Mouse (Mus musculus): ENCODE data around the gene Bace2.

Gene Bace2

DNA sequence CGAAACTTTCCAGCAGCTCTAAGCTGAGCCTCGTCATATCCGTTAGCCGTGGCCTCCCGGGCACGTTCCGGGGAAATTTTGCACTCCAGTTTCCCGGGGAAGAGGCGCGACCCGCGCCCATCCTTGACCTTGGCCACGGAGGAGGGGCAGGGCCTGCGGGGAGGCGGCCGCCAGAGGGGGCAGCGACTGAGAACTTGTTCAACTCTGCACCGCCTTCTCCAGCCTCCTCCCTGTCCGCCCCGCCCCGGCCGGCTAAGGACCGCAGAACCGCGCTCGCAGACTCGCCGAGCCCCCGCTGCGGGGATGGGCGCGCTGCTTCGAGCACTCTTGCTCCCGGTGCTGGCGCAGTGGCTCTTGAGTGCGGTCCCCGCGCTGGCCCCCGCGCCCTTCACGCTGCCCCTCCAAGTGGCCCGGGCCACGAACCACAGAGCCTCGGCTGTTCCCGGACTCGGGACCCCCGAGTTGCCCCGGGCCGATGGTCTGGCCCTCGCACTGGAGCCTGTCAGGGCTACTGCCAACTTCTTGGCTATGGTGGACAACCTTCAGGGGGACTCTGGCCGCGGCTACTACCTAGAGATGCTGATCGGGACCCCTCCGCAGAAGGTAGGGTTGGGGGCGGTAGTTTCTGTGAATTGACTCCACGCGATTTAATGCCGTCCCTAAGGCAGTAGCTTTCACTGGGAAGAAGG lies at the start of gene Bace2:
Bace2 (plus strand) TSS at position 244 of the 689 bp plus-strand sequence.
- peak; percentile 33 for DNase-seq (ENCODE audit: low spot score)

DNA sequence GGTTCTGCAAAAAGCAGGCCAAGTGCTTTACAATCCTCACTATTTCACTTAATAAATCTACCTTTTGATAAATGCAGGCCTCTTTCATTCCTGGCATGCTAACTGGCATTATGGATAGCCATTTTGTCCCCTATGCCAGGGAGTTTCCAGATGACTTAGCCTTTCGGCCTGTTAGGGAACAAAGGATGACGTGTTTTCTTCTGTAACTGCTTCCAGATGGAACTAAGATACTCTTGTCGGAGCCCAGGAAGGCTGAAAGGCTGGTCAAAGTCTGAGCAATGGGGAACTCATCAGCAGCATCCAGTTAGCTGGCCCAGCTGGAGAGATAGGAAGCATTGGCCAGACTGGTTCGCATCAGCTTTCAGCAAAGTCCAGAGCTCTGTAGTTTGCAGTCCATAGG lies 48.9 kb upstream of the Bace2 start:
- DNase-seq (ENCODE audit: low spot score): no peak

DNA sequence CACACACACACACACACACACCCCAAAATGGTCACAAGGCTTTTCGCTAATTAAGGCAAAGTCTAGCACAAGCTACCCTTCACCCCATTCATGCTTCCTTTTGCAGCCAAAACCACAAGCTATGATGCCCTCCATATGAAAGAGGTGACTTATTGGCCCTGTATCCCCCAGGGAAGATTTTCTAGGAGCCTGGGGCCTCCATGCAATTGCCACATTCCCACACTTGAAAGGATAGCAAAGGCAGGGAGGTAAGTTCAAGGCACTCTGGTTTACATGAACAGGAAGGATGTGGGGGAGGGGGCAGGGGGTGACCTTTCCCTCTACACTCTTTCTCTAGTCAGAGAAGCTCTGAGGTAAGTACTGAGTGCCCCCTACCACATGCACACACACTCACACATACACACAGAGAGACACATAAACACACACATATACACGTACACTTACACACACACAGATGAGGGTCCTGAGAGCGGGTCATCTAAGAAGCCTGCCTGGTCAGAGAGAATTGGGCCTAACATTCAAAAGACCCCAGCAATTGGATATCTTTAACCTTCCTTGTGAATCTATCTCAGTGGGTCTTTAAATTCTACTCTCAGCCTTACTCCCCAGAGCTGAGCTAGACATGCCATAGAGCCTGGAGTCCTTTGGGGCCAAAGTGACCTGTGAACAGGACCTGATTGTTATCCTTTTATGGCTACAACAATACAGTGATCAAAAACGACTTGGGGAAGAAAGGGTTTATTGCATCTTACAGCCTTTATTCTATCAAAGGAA lies 46.6 kb upstream of the Bace2 start:
- DNase-seq (ENCODE audit: low spot score): no peak

DNA sequence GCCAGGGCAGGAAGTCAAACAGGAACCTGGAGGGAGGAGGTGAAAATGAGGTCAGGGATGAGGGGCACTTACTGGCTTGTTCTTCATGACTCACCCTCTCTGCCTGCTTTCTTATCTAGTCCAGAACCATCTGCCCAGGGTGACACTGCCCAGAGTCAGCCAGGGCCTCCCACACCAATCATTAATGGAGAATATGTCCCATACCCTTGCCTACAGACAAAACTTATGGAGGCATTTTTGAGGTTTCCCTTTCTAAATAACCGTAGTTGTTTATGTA lies 46.0 kb upstream of the Bace2 start:
- no peak for DNase-seq (ENCODE audit: low spot score)

DNA sequence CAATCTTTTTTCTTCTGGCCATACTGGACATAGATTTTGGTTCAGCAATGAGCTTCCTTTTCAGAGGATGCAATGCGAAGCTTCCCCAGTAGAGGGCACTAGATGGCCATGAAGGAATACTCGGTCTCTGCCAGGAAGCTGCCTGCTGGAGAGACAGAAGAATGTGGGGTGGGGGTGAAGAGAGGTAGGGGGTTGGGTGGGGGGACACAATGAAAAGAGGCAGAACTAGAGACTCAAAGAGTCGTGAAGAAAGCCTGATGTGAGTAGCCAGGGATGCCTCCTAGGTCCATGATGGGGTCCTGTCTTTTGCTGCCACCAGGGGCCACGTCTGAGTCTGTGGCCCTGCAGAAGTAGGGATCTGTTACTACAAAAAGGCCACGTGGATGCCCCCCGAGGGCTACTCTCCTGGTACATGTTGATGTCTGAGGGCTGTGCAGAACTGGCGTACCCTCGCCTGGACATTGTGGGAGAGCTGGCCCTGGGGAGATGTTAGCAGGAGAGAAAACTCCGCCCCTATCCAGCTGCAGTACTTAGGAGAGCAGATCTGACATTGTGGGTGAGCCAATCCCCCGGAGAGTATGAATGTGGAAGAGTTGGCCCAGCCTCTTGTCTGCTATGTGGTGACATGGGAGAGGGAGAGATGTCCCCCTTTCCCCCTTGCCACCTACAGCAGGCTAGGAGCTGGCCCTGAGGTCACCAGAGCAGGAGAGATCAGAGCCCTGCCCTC lies 43.4 kb upstream of the Bace2 start:
- DNase-seq (ENCODE audit: low spot score): no peak

DNA sequence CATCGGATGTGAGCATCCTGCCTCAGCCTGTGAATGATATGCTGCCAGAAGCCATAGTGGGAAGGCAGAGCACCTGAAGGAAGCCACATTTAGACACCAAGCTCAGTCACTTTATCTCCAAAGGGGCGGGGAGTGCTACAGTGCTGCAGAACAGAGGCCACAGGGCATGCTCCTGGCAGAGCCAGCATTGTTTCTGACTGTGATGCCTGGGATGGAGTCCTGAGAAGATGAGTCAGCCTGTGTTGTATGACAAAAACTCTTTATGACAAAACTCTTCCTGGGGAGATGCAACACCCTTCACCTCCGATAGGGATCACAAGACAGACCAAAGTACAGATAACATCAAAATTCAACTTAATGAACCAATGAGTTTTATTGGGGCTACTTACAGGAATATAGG lies 35.0 kb upstream of the Bace2 start:
- no peak for DNase-seq (ENCODE audit: low spot score)

DNA sequence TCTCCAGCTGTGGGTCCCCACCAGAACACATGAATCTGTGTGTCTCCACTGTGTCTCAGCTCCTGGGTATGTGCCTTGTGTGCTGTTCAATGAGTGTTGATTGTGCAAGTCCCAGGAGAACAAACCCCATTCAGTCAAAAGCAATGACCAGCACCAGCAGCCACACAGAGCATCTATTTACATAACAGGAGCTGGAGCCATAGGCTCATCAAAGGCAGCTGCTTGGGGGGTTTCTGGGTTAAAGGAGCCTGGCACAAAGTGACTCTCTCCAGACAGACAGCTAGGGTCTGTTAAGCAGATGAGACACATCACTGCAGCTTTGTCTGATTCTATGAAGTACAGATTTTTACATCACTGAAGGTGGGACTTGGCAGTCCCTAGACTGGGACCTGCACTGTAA lies 33.9 kb upstream of the Bace2 start:
- no peak for DNase-seq (ENCODE audit: low spot score)

DNA sequence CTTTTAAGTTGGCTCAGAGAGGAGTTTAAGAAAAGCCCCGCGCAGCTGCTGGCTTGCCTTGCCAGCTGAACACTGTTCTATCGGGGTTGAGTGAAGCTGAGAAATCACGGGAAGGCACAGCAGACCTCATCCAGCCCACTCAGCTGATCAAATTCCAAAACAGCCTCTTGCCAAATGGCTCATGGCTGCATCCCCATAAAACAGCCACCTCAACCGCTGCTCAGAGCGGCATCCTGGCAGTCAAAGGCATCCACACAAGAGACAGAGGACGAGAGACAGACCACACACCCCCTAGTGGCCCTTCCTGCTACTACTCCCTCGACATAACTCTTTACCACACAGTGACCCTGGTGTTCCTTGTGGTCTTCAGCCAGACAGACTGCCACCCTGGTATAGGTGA lies 30.6 kb upstream of the Bace2 start:
- no peak for DNase-seq (ENCODE audit: low spot score)

DNA sequence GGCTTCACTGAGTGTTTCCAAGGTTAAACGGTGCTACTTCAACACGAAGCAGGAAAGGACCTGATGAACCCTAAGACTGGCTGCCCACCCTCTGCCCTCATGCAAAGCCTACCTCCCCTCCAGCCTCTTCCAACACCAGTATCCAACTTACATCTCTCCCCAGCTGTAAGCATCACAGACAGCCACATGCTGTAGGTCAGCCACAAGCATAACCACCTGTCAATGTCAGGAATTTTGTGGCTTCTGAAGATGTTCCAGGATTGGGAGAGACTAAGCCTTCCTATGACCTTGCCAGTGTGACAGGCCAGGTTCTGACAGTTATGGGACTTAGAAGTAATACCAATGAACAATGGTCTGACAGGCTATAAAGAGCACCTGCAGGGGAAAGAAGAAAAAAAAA lies 27.9 kb upstream of the Bace2 start:
- DNase-seq (ENCODE audit: low spot score): no peak

DNA sequence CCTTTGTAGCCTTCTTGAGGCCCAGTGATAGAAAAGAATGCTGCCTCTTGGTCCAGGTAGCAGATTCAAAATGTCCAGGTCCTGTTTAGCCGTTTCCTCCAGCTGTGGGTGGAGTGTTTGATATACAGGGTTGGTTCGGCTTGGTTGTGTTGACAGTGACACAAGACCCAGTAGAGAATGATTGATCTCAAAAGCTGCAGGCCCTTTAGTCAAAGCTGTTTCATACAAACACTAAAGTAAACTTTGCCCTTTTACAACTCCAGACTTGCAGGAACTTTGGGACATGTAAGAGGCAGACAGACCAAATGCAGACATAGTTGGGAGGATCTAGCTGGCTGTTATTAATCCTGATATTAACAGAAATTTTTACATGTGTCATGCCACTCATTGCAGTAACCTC lies 3.5 kb upstream of the Bace2 start:
- DNase-seq (ENCODE audit: low spot score): no peak

DNA sequence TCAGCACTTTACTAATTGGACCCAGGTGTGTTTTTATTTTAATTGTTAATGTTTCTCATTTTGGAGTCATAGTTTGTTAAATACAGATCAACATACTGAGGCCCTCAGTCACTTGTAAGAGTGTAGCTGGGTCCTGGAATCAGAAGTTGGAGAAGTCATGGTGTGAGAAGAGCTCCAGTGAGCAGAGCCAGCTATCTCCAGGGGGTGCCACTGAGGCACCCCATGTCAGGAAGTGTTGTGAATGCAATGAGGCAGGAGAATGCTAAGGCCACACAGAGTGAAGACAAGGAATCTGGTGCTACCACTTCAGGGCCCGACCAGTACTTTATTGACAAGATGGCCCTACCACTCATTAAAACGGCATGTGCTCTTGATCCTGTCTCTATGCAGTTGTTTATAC lies 1.9 kb upstream of the Bace2 start:
- no peak for DNase-seq (ENCODE audit: low spot score)

DNA sequence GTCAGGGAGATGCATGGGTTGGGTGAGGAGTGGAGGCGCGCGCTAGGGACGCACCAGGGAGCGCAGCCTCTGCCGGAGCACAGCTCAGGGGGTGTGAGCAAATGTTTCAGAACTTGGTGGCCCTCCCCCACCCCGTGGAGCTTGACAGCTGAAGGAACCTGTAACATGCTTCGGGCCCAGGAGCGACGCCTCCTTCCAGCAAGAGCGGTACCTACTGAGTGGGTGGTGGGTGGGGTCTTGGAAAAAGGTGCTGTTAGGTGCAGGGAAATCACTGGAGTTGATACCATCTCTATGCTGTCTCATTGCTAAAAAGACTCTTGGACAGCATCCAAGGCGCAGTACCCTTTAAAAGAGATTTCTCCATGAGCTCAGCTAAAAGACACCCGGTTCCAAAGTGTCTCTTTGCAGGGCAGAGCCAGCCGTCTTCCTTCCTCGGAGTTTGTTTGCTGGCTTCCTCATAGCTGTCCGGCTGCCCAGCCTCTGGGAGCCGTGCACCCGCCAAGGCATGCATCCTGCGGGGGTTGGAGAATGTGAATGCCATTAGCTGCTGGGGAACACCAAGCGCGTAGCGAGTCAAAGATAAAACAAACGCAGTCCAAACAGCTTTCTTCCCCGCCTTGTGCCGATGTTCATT lies 763 bp downstream of the Bace2 start:
- no peak for DNase-seq (ENCODE audit: low spot score)

DNA sequence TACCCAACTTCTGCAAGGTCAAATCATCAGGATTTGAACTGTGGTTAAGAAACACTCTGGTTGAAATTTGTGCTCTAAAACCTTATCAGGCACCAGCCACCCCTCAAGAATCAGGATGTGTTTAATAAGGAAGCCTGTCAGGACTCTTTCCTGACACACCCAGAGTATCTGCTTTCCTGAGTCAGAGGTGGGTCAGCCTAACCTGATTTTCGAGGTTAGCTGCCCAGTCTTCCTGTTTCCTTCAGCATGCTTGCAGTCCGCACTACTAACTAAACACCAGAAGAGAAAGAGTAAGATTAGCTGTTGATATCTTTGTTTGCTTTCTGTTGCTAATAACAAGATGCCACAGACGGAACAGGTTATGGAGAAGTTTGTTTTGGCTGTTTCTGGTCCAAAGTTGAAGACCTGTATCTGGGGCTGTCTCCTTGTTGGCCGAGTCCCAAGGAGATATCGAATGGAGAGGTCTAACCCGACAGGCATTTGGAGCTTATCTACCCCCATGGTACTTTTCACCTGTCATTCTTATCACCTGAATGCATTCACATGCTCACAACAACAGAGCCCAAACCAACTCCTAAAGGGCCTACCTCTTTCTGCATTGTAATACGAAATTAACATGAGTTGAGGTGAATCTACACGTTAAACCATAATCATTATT lies 5.8 kb downstream of the Bace2 start:
- no peak for DNase-seq (ENCODE audit: low spot score)

DNA sequence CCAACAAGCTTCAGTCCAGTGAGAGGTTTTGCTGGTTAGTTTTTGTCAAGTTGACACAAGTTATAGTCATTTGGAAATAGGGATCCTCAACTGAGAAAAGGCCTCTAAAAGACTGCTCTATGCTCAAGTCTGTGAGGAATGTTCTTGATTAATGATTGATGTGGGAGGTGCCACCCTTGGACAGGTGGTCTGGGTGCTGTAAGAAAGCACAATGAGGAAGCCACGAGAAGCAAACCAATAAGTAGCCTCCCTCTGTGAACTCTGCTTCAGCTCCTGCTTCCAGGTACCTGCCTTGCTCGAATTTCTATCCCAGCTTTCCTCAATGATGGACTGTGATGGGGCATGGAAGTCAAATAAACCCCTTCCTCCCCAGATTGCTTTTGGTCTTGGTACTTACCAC lies 9.6 kb downstream of the Bace2 start:
- no peak for DNase-seq (ENCODE audit: low spot score)

DNA sequence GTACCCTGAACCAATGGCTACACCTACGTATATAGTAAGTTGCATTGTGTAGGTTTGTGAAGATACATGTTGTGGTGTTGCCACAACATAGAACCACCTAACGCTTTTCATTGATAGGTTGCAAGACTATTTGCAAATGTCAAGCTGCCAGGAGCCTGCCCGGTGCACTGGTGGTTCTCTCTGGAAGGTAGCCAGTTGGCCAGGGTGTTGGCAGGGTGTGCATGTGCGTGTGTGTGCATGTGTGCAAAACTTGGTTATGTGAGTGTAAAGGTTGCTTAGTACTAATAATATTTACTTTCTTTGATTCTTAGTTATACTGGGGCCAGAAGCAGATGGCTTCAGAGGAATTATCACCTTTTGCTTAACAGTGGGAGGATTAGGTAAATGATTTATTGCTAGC lies 13.7 kb downstream of the Bace2 start:
- no peak for DNase-seq (ENCODE audit: low spot score)

DNA sequence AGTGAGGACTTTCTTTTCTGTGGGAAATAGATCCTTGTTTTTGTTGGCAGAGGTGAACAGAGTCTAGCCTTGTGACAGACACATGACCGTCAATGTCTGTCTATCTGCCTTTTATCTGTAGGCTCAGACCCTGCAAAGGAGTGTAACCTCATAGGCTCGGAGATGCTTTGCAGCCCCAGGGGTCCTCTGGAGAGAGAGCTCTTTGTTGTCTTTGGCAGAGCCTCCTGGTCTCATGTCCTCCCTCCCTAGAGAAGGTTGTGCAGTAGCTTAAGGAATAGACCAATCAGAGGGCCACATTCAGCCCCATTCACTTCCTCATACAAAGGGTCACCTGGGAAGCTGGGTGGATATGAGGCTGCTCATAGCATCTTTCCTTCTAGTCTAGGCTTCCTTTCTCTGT lies 31.4 kb downstream of the Bace2 start:
- no peak for DNase-seq (ENCODE audit: low spot score)

DNA sequence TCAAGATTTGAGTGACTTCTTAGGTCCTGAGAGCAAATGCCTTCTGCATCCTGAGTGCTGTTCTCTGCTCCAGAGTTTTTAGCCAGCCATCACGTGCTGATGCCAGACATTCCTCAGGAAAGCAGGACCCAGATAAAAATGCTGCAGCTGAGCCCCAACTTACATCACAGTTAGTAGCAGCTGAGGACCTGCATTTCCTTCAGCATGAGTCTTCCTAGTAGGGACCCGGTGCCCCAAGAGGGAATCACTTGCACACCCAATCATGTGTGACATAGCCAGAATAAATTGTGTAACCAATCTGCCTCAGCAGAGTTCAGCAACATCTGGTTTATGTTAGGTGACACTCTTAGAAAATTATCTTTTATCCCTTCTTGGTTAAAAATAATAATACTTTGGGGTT lies 34.7 kb downstream of the Bace2 start:
- no peak for DNase-seq (ENCODE audit: low spot score)

DNA sequence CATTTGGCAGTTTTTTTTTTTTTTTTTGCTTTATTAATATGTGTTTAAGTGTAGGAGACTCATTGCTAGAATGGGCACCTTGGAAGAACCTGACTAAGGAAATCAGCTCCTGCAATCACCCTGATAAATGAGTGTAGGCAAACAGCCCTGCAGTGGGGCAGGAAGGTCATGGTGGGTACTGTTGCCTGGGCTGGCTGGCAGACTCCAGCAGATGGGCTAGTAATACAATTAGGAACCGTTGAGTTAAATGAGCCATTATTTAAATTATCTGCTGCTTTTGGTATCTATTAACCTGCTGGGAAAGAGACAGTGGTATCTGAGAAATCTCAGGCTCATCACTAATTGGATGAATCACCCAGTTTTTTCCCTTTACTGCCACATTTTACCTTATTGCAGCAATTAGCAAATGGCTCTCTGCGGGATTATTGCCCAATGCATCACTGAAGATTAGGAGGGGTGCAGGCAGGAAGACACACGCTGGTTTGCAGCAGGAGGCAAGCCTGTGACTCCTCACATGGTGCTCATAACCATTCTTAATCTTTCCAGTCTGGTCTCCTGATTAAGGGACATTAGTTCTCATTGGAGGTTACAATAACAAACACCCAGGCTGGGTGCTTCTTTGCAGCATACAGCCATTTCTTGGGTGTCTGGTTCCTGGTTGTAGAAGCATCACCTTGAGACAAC lies 35.3 kb downstream of the Bace2 start:
- DNase-seq (ENCODE audit: low spot score): no peak

DNA sequence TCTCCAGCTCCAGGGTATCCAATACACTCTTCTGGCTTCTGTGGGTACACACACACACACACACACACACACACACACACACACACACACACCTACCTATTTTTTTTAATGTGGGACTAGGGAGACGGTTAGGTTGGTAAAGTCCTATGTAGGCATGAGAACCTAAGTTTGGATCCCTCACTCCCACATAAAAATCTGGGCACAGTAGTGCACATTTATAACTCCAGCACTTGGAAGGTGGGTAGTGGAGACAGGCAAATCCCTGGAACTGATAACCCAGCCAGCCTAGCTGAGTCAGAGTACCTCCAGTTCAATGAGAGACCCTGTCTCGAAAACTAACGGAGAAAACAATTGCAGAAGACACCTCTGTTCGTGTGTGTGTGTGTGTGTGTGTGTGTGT lies 39.9 kb downstream of the Bace2 start:
- no peak for DNase-seq (ENCODE audit: low spot score)

DNA sequence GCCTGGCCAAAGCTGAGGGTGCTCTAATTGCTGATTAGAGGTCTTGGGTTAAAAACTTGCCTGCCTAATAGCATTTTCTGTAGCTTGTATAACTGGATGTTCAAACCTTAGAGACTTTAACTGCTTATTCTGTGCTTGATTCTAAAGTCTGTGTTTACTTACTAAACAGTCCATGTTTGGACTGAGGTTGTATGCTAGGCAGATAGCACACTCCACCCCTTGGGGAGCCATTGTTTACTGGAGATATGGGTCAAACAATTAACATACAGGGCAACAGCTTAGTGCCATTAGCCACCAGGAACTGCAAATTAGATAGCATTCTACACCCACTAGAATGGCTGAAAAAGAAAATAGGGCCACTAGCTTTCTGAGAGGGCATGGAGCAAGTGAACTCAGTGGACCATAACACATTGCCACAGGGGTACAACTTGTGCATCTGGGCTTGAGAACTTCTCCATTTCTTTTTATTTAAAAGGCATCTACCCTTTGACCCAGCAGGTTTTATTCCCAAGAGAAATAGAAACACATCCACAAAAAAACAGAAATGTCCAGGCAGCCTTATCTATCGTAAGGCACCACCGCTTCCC lies 41.5 kb downstream of the Bace2 start:
- DNase-seq (ENCODE audit: low spot score): no peak

DNA sequence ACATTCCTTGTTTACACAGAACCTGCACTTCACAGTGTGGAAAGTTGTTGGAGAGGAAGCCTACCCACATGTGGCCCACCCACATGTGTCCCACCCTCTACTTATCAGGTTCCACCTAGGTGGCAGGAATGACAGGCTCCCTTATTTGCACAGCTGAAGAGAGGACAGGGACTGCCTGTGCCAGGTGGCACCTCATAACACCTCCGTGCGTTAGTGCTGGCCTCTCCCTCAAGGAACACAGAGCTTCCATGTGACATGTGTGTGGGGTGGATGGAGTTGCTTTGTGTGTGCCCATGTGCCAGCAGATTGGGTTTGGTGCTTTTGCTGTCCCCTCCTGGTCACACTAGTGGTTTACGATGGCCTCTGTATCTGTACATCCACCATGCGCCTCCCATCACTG lies 43.4 kb downstream of the Bace2 start:
- DNase-seq (ENCODE audit: low spot score): no peak

DNA sequence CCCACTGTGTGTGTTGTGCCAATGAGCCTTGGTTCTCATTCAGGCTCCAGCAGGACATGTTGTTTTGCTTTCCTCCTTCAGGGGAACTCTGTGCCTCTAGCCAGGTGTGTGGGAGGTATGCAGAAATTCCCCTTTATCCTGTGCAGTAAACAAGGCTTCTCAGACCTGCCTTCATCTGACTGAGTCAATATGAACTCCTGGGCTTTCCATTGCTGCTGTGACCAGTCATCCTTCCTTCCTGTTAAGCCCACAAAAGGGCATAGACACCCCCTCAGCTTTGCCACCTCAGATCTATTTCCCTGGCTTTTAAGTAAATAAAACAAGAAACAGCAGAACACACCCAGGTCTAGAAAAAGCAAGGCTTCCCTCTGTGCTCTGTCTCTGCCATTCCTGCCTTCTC lies 45.2 kb downstream of the Bace2 start:
- DNase-seq (ENCODE audit: low spot score): no peak
